Mouse (Mus musculus): ENCODE measurements around the gene Psmf1.

- TF ChIP-seq POLR2A (IDR thresholded peaks at IDR 0.05; ENCODE audit: borderline replicate concordance, insufficient read depth, low read length) (no peak), CTCF (IDR thresholded peaks at IDR 0.05; ENCODE audit: borderline replicate concordance, insufficient read depth, low read depth, low read length) (no peak)
These were observed 28.5 kb downstream of the Psmf1 start for GRCm38 (mm10) chr2:151715526-151715925.
